Mouse (Mus musculus): ENCODE results near the gene Sdha. TPM values are rescaled to one million over a fixed set of nuclear protein-coding genes. Genes with fewer than 3 reads are reported as not detected.

Sdha gene
- polyA plus RNA-seq (2012; rRNA removed): 445 and 517 TPM in 2 replicates

DNA sequence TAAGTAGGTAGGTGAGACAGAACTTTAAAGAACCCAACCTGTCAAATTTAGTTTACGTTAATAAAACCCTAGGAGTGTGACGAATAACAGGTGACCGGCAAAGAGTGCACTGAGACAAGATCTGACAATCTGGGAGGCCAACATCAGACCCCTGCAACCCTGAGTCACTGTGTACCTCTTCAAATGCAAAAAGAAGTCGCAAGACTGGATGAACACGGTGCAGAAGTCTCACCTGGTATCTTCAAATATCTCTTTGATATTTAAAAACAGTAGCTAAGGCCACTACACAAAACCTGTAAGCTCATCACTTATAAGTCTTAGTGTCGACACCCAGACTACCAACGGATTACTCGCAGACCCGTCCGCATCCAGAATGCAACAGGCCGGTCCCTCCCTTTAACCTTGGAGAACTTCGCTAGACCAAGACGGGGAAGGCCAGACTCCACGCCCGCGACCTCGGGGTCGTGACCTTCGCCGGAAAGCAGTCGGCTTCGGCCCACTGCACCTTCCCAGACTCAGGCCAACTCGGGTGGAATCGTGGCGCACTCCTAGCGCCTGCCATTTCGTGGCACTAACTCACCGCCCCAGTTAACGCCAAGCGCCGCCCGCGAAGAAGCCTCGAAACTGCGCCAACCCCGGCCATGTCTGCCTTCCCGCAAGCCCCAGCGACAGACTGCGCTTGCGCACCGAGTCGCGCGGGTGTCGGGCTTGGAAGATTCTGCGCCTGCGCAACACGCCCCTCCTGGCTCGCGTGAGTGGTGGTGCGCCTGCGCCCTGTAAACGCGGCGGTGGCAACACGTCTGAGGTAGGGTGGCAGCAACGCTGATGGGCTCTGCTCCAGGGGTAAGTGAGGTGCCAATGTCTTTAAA lies at the start of gene Sdha, which contains the start of gene Ccdc127:
Gene Sdha, minus strand, starts transcription at position 715 of the 869 bp plus-strand sequence.
Gene Ccdc127, plus strand, starts transcription at position 744 of the 869 bp plus-strand sequence.
- no peaks in the 10 kb centered on the region for H3K27me3 ChIP-seq (replicated peaks; ENCODE audit: control insufficient read depth, insufficient read depth, low read length)
- H3K4me3 ChIP-seq (ENCODE audit: insufficient read depth, low read depth, low read length): peak within 1 kb of the TSS; percentile 86
- peaks cover 2% of the 10 kb centered on the region for H3K4me1 ChIP-seq (ENCODE audit: control insufficient read depth, insufficient read depth, low read length)
- no peak for TF ChIP-seq CTCF (conservative IDR thresholded peaks at IDR 0.05; ENCODE audit: insufficient read depth, insufficient read length, low read depth, low read length)
- peak; percentile 51 for TF ChIP-seq POLR2A (IDR thresholded peaks at IDR 0.05; ENCODE audit: low read depth, low read length)
- peak within 1 kb of the TSS; percentile 99 for H3K27ac ChIP-seq (ENCODE audit: insufficient read depth, low read depth, low read length)
- H3K36me3 ChIP-seq (ENCODE audit: control insufficient read depth, insufficient read depth, low read length): no peaks in the 10 kb centered on the region; the same call in 1 of the 2 replicates
- DNase-seq: peak; percentile 97
- WGBS: 1% methylated on average over 57 of the region's 57 CpGs

GRCm38 (mm10) chr13:74399298-74399839 lies 49.3 kb upstream of the Sdha start, which contains the start of gene Ftl1-ps1:
Gene Ftl1-ps1, plus strand, starts transcription at chr13:74399694.
- Histone ChIP-seq H3K4me1 (ENCODE audit: control insufficient read depth, insufficient read depth, low read length) (no peaks in the 10 kb centered on the region), H3K36me3 (ENCODE audit: control insufficient read depth, insufficient read depth, low read length) (no peaks in the 10 kb centered on the region), H3K27ac (ENCODE audit: insufficient read depth, low read depth, low read length) (no peak within 1 kb of the TSS), H3K4me3 (ENCODE audit: insufficient read depth, low read depth, low read length) (no peak within 1 kb of the TSS), H3K27me3 (replicated peaks; ENCODE audit: control insufficient read depth, insufficient read depth, low read length) (no peaks in the 10 kb centered on the region)
- DNase-seq: peak; percentile 15
- TF ChIP-seq POLR2A (IDR thresholded peaks at IDR 0.05; ENCODE audit: low read depth, low read length) (no peak), CTCF (conservative IDR thresholded peaks at IDR 0.05; ENCODE audit: insufficient read depth, insufficient read length, low read depth, low read length) (no peak)
- 14% methylated on average over 11 of the region's 11 CpGs for whole genome bisulfite sequencing

- no peak for TF ChIP-seq CTCF (conservative IDR thresholded peaks at IDR 0.05; ENCODE audit: insufficient read depth, insufficient read length, low read depth, low read length)
- no peak for TF ChIP-seq POLR2A (IDR thresholded peaks at IDR 0.05; ENCODE audit: low read depth, low read length)
- Histone ChIP-seq H3K36me3 (ENCODE audit: control insufficient read depth, insufficient read depth, low read length) (no peaks in the 10 kb centered on the region), H3K27me3 (replicated peaks; ENCODE audit: control insufficient read depth, insufficient read depth, low read length) (no peaks in the 10 kb centered on the region), H3K27ac (ENCODE audit: insufficient read depth, low read depth, low read length) (no peak overlapping the region), H3K4me3 (ENCODE audit: insufficient read depth, low read depth, low read length) (no peak overlapping the region), H3K4me1 (ENCODE audit: control insufficient read depth, insufficient read depth, low read length) (no peaks in the 10 kb centered on the region)
- no peak for DNase-seq
- 74% methylated on average over 2 of the region's 2 CpGs for WGBS
These were observed 41.1 kb upstream of the Sdha start for GRCm38 (mm10) chr13:74391156-74391555.

- H3K27ac ChIP-seq (ENCODE audit: insufficient read depth, low read depth, low read length): no peak within 1 kb of the TSS
- H3K4me1 ChIP-seq (ENCODE audit: control insufficient read depth, insufficient read depth, low read length): no peaks in the 10 kb centered on the region
- H3K36me3 ChIP-seq (ENCODE audit: control insufficient read depth, insufficient read depth, low read length): no peaks in the 10 kb centered on the region
- under 1% methylated on average over 14 of the region's 14 CpGs for WGBS
- H3K4me3 ChIP-seq (ENCODE audit: insufficient read depth, low read depth, low read length): peak within 1 kb of the TSS; percentile 84
- peak; percentile 88 for DNase-seq
- H3K27me3 ChIP-seq (replicated peaks; ENCODE audit: control insufficient read depth, insufficient read depth, low read length): no peaks in the 10 kb centered on the region
- no peak for TF ChIP-seq POLR2A (IDR thresholded peaks at IDR 0.05; ENCODE audit: low read depth, low read length)
- TF ChIP-seq CTCF (conservative IDR thresholded peaks at IDR 0.05; ENCODE audit: insufficient read depth, insufficient read length, low read depth, low read length): no peak
These were observed 40.4 kb upstream of the Sdha start, which contains the start of gene Zfp72 for GRCm38 (mm10) chr13:74390371-74390990. Gene Zfp72, minus strand, starts transcription at chr13:74390836.

DNA sequence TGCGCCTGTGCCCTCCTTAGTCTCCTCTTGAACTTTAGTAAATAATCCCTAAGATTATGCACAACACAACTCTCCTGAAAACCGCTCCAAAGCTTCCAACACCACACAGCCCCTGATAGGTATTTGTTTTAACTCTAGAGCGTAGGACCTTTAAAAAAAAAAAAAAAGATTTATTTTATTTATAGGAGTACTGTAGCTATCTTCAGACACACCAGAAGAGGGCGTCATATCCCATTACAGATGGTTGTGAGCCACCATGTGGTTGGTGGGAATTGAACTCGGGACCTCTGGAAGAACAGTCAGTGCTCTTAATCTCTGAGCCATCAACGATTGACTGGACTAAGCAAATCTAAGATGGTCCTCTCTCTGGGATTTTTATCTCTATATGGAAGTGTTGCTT lies 39.6 kb upstream of the Sdha start:
- no peak for DNase-seq
- H3K4me1 ChIP-seq (ENCODE audit: control insufficient read depth, insufficient read depth, low read length): no peaks in the 10 kb centered on the region
- no peaks in the 10 kb centered on the region for H3K27me3 ChIP-seq (replicated peaks; ENCODE audit: control insufficient read depth, insufficient read depth, low read length)
- no peaks in the 10 kb centered on the region for H3K36me3 ChIP-seq (ENCODE audit: control insufficient read depth, insufficient read depth, low read length)
- WGBS: 56% methylated on average over 6 of the region's 6 CpGs
- H3K27ac ChIP-seq (ENCODE audit: insufficient read depth, low read depth, low read length): no peak overlapping the region
- no peak overlapping the region for H3K4me3 ChIP-seq (ENCODE audit: insufficient read depth, low read depth, low read length)
- TF ChIP-seq POLR2A (IDR thresholded peaks at IDR 0.05; ENCODE audit: low read depth, low read length) (no peak), CTCF (conservative IDR thresholded peaks at IDR 0.05; ENCODE audit: insufficient read depth, insufficient read length, low read depth, low read length) (no peak)

- 33% methylated on average over 3 of the region's 3 CpGs for WGBS
- Histone ChIP-seq H3K27ac (ENCODE audit: insufficient read depth, low read depth, low read length) (no peak overlapping the region), H3K36me3 (ENCODE audit: control insufficient read depth, insufficient read depth, low read length) (no peaks in the 10 kb centered on the region), H3K4me3 (ENCODE audit: insufficient read depth, low read depth, low read length) (no peak overlapping the region), H3K4me1 (ENCODE audit: control insufficient read depth, insufficient read depth, low read length) (no peaks in the 10 kb centered on the region), H3K27me3 (replicated peaks; ENCODE audit: control insufficient read depth, insufficient read depth, low read length) (no peaks in the 10 kb centered on the region)
- no peak for DNase-seq
- TF ChIP-seq CTCF (conservative IDR thresholded peaks at IDR 0.05; ENCODE audit: insufficient read depth, insufficient read length, low read depth, low read length) (no peak), POLR2A (IDR thresholded peaks at IDR 0.05; ENCODE audit: low read depth, low read length) (no peak)
These were observed 32.2 kb upstream of the Sdha start for GRCm38 (mm10) chr13:74382289-74382688.
